Mouse (Mus musculus) forelimb bud, embryonic 11.5 days (tissue): ENCODE data around the gene Slc25a16.
A peak's percentile ranks its signal among the peaks of the same experiment; 100 is the strongest.

Experiments
- DNase-seq: peaks from one replicate; pipeline ENCODE4 v3.0.0-alpha.2; 2012; ENCODE audit warnings: low read depth, low spot score

Gene Slc25a16

GRCm38 (mm10) chr10:62919925-62920765 is at the start of gene Slc25a16:
Slc25a16 (plus strand) TSS chr10:62920633.
- DNase-seq = peak; percentile 88

DNA sequence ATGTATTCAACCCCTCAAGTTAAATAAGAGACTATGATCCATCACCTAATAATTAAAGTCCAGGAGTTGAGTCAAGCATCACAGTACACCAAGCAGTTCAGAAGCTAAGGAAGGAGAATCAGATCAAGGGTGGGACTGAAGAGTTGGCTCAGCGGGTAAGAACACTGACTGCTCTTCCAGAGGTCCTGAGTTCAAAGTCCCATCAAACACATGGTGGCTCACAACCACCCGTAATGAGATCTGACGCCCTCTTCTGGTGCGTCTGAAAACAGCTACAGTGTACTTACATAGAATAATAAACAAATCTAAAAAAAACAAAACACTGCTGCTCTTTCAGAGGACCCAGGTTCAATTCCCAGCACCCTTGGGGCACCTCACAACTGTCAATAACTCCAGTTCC is 45.6 kb upstream of the Slc25a16 start:
- no peak for DNase-seq

- DNase-seq = no peak
Measured at GRCm38 (mm10) chr10:62875565-62875964, 44.9 kb upstream of the Slc25a16 start.

DNA sequence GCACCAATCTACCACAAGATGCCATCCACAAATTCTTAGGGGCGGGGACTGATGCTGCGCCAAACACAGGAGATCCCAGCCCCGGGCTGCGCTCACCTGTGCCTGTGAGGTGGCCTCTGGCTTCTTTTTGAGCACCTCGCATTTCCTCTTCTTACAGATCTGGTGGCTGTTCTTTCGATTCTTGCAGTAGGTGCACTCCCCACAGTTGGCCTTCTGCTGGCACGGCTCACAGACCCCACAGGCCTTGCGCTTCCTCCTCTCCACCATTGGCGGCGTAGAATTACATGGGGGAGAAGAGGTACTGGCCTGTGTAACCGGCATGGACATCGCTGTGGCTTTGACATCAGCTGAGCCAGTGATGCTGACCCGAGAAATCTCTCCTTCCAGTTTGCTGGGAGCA is 42.4 kb upstream of the Slc25a16 start:
- no peak for DNase-seq

GRCm38 (mm10) chr10:62881211-62881610 is 39.2 kb upstream of the Slc25a16 start:
- DNase-seq = no peak

GRCm38 (mm10) chr10:62883933-62884372 is 36.5 kb upstream of the Slc25a16 start:
- no peak for DNase-seq

- DNase-seq = no peak
Measured at GRCm38 (mm10) chr10:62884517-62884916, 35.9 kb upstream of the Slc25a16 start.

DNA sequence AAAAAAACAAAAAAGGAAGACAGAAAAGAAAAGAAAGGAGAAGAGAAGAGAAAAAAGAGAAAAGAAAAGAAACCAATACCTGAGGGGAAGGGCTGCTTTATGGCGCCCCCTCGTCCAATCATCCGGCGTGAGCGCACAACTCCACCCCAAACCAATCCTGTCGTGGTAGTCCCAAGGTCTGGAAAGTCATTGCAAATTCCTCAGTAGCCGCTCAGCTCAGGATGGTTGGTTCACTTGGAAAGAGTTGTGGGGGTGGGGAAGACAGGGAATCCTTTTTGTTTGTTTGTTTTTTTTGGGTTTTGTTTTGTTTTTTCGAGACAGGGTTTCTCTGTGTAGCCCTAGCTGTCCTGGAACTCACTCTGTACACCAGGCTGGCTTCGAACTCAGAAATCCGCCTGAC is 35.0 kb upstream of the Slc25a16 start:
- DNase-seq = no peak

- DNase-seq = no peak
Measured at GRCm38 (mm10) chr10:62885969-62886798, 34.2 kb upstream of the Slc25a16 start.

- peak; percentile 82 for DNase-seq
Measured at GRCm38 (mm10) chr10:62886799-62887591, 33.4 kb upstream of the Slc25a16 start.

GRCm38 (mm10) chr10:62891025-62891424 is 29.4 kb upstream of the Slc25a16 start:
- no peak for DNase-seq

GRCm38 (mm10) chr10:62892549-62893232 is 27.7 kb upstream of the Slc25a16 start:
- DNase-seq = no peak

DNA sequence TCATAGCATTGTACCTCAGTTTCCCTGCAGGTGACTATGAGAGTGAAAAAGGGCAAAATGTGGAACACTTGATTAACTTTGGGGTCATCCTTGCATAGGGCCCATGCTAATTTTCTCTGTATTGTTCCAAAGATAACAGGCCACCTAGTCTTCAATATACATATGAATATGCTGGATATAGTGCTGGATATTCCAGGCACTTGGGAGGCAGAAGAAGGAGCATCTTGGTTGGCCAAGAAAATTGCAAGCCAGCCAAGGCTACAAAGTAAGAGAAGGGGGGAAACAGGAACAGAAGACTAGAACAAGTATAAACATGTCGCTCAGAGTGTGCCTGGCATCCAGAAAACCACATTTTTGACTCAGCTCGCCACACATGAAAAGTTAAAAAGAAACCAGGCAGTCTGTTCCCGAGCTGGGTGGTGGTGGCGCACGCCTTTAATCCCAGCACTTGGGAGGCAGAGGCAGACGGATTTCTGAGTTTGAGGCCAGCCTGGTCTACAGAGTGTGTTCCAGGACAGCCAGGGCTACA is 27.0 kb upstream of the Slc25a16 start:
- DNase-seq = no peak

GRCm38 (mm10) chr10:62894447-62894846 is 26.0 kb upstream of the Slc25a16 start:
- no peak for DNase-seq

DNA sequence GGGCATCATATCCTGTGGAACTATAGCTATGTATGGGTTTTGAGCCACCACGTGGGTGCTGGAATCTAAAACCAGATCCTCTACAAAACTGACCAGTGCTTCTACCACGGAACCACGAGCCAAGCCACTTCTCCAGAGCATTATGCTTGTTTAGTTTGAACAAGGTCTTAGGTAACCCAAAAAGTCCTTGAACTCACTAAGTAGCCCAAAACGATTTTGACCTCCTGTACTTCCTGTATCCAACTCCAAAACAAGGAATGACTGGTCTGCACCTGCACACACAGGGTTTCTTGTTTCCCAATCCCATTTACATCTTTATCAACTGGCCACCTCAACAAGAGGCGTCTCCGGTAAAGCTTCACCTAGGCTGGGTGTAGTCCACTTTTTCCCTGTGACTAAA is 25.0 kb upstream of the Slc25a16 start:
- DNase-seq = no peak

DNA sequence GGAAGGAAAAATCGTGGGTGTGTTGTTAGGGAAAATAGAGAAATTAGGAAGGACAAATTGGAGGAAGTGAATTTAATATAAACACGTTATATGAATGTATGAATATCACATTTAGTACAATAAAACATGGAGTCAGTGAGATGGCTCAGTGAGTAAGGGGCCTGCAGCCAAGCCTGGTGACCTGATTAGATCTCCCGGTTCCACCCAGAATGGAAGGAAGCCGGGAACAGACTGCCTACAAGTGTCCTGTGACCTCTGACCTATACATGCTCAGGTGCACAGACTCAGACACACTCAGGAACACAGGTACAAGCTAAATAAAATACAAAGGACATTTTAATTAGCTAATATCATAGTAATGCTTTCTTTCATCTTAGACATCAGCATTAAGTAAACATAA is 24.4 kb upstream of the Slc25a16 start:
- DNase-seq = no peak

GRCm38 (mm10) chr10:62896774-62897173 is 23.7 kb upstream of the Slc25a16 start:
- no peak for DNase-seq

DNA sequence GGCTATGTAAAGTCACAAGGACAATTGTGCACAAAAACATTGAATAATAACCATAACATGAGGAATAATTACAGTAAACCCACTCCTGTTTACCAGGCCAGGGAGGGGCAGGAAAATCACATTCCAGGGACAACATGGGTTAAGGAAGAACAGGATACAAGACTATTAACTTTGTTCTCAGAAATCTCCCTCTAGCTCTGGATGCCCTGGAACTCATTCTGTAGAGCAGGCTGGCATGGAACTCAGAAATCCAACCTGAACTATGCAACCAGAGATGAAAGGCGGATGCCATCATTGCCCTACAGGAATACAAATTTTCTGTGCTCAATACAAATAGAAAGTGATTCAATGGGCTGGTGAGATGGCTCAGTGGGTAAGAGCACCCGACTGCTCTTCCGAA is 23.0 kb upstream of the Slc25a16 start:
- no peak for DNase-seq

GRCm38 (mm10) chr10:62898061-62898460 is 22.4 kb upstream of the Slc25a16 start:
- no peak for DNase-seq

- DNase-seq = no peak
Measured at GRCm38 (mm10) chr10:62900144-62900543, 20.3 kb upstream of the Slc25a16 start.

- no peak for DNase-seq
Measured at GRCm38 (mm10) chr10:62901826-62902225, 18.6 kb upstream of the Slc25a16 start.
